Mouse (Mus musculus): ENCODE measurements around the gene Gm16503.

DNA sequence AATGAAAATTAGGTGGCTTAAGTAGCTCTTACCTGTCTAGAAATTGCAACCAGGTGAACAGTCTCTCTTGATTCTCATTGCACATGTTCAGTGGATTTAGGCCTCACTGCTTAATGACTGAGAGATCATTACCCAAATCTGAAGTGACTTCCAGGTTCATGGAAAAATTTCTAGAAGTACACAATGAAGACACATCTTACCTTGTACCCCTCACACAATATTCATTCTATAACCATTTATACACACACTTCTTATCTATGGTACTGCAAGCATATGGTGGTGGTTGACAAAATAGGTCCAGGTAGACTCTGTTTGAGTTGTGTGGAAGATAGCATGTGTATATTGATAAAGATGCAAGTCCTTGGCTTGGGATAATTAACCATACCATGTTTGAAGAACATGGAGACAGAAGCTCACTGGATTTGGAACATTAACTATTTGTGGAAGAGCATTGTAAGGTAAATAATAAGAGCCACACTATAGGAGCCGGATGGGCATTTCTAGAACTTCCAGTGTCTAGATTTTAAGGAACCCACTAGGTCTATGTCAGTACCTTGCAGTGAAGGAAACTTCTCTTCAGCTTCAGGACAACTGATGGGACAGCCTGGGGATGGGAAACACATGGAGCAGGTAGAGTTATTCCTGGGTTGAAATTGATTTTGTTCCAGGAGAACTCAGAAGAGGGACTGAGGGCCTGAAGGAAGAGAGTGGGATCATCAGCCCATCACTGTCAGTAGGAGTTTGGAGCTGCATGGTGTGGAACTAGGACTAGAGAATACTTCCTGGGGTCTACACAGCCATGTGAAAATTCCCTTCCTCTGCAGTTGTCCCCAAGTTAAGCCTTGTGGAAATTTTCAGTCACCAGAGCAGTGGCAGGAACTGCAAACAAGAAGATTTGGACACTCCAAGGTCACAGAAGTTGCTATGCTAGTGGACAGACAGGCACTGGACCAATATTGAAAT, 46.8 kb downstream of the Gm16503 start:
- TF ChIP-seq CTCF (IDR thresholded peaks at IDR 0.05; ENCODE audit: insufficient read depth, low read depth, low read length) (no peak), POLR2A (IDR thresholded peaks at IDR 0.05; ENCODE audit: insufficient read depth, low read depth, low read length) (no peak)

Data from olfactory bulb, adult 2 months (tissue).